Mouse (Mus musculus) neural tube, embryonic 13.5 days (tissue): ENCODE data around the gene Fam111a. TPM values are rescaled to one million over a fixed set of nuclear protein-coding genes. Genes with fewer than 3 reads are reported as not detected.
A peak's percentile ranks its signal among the peaks of the same experiment; 100 is the strongest.

Experiments used
- ATAC-seq: fragments of 200-750 bp; cut with Nextera tagmentation; 2 replicates; pipeline ENCODE4 v1.8.0; 2017; ENCODE audit warnings: low read depth, mild to moderate bottlenecking, moderate TSS enrichment, moderate library complexity
- H3K27ac ChIP-seq: fragments of 300-500 bp; sonication (generic); replicated peaks from 2 replicates; pipeline ENCODE4 v1.5.1; 2015; ENCODE audit warnings: moderate library complexity, mild to moderate bottlenecking, inconsistent platforms
- H3K27me3 ChIP-seq: fragments of 300-500 bp; sonication (generic); 2 replicates; pipeline ENCODE4 v1.6.1; 2015; ENCODE audit warnings: mild to moderate bottlenecking, inconsistent platforms
- H3K36me3 ChIP-seq: fragments of 300-500 bp; sonication (generic); 2 replicates; pipeline ENCODE4 v1.6.1; 2015; ENCODE audit warnings: mild to moderate bottlenecking, inconsistent platforms
- H3K4me1 ChIP-seq: fragments of 300-500 bp; sonication (generic); replicated peaks from 2 replicates; pipeline ENCODE4 v1.6.1; 2015; ENCODE audit warnings: inconsistent platforms
- H3K4me2 ChIP-seq: fragments of 300-500 bp; sonication (generic); 2 replicates; pipeline ENCODE4 v1.6.1; 2015; ENCODE audit warnings: inconsistent platforms, mild to moderate bottlenecking, moderate library complexity
- H3K4me3 ChIP-seq: fragments of 300-500 bp; sonication (generic); 2 replicates; pipeline ENCODE4 v1.5.1; 2015; ENCODE audit warnings: mild to moderate bottlenecking, inconsistent platforms
- H3K9ac ChIP-seq: fragments of 300-500 bp; sonication (generic); 2 replicates; pipeline ENCODE4 v1.6.1; 2015; ENCODE audit warnings: moderate library complexity, mild to moderate bottlenecking, inconsistent platforms
- H3K9me3 ChIP-seq: fragments of 300-500 bp; sonication (generic); 2 replicates; pipeline ENCODE4 v1.6.1; 2016; ENCODE audit warnings: inconsistent platforms
- WGBS: fragments of 180-500 bp; shearing (Covaris S2); methylation state at CpG from one replicate; pipeline ENCODE4 v1.1.7; 2015; 5-methylcytosine and 5-hydroxymethylcytosine counted together
- polyA plus RNA-seq: library from polyadenylated mRNA; unstranded; fragments of >200 nt; fragmentation: Nextera tagmentation; extraction: Ambion mirVana; gene quantifications from 2 replicates; pipeline ENCODE4 v1.2.1, GENCODE M21; 2015

The Fam111a gene
- polyA plus RNA-seq, 1 experiment from 2014 or later, result 8.0 TPM

GRCm38 (mm10) chr19:12518541-12518890 lies 27.0 kb upstream of the Fam111a start:
- H3K27me3 ChIP-seq, result no peaks in the 10 kb centered on the region
- no peaks in the 10 kb centered on the region for H3K9me3 ChIP-seq
- H3K4me2 ChIP-seq, result peak overlapping the region; percentile 70
- no peak overlapping the region for H3K27ac ChIP-seq
- H3K4me3 ChIP-seq, result peak overlapping the region; percentile 49
- H3K9ac ChIP-seq, result peak overlapping the region; percentile 81; the same call in 1 of the 2 replicates
- H3K36me3 ChIP-seq, result no peaks in the 10 kb centered on the region
- ATAC-seq, result no peak
- H3K4me1 ChIP-seq, result no peaks in the 10 kb centered on the region

GRCm38 (mm10) chr19:12523377-12523776 lies 22.2 kb upstream of the Fam111a start:
- Histone ChIP-seq H3K36me3 (no peaks in the 10 kb centered on the region), H3K4me2 (no peak overlapping the region), H3K9me3 (no peaks in the 10 kb centered on the region), H3K4me3 (no peak overlapping the region), H3K9ac (no peak overlapping the region), H3K27me3 (no peaks in the 10 kb centered on the region), H3K4me1 (no peaks in the 10 kb centered on the region), H3K27ac (no peak overlapping the region)
- 62% methylated on average over 4 of the region's 4 CpGs for WGBS
- no peak for ATAC-seq

GRCm38 (mm10) chr19:12537168-12537567 lies 8.4 kb upstream of the Fam111a start:
- Histone ChIP-seq H3K36me3 (no peaks in the 10 kb centered on the region), H3K27ac (no peak overlapping the region), H3K4me3 (no peak overlapping the region), H3K9ac (no peak overlapping the region), H3K9me3 (no peaks in the 10 kb centered on the region), H3K4me2 (no peak overlapping the region), H3K27me3 (no peaks in the 10 kb centered on the region), H3K4me1 (no peaks in the 10 kb centered on the region)
- ATAC-seq, result no peak

GRCm38 (mm10) chr19:12539975-12540374 lies 5.6 kb upstream of the Fam111a start:
- no peaks in the 10 kb centered on the region for H3K27me3 ChIP-seq
- no peak for ATAC-seq
- no peak overlapping the region for H3K4me2 ChIP-seq
- no peaks in the 10 kb centered on the region for H3K36me3 ChIP-seq
- 73% methylated on average over 1 of the region's 1 CpGs for WGBS
- no peak overlapping the region for H3K27ac ChIP-seq
- no peaks in the 10 kb centered on the region for H3K4me1 ChIP-seq
- H3K9ac ChIP-seq, result no peak overlapping the region
- H3K4me3 ChIP-seq, result no peak overlapping the region
- H3K9me3 ChIP-seq, result no peaks in the 10 kb centered on the region

GRCm38 (mm10) chr19:12540727-12541126 lies 4.8 kb upstream of the Fam111a start:
- WGBS, result 69% methylated on average over 3 of the region's 3 CpGs
- H3K27me3 ChIP-seq, result no peaks in the 10 kb centered on the region
- no peaks in the 10 kb centered on the region for H3K9me3 ChIP-seq
- H3K27ac ChIP-seq, result no peak overlapping the region
- no peak for ATAC-seq
- H3K4me2 ChIP-seq, result no peak overlapping the region
- no peak overlapping the region for H3K9ac ChIP-seq
- no peak overlapping the region for H3K4me3 ChIP-seq
- H3K36me3 ChIP-seq, result no peaks in the 10 kb centered on the region
- H3K4me1 ChIP-seq, result no peaks in the 10 kb centered on the region

GRCm38 (mm10) chr19:12541644-12542043 lies 3.9 kb upstream of the Fam111a start:
- no peaks in the 10 kb centered on the region for H3K36me3 ChIP-seq
- H3K27ac ChIP-seq, result no peak overlapping the region
- WGBS, result 28% methylated on average over 2 of the region's 2 CpGs
- ATAC-seq, result no peak
- no peak overlapping the region for H3K9ac ChIP-seq
- H3K27me3 ChIP-seq, result no peaks in the 10 kb centered on the region
- H3K4me3 ChIP-seq, result no peak overlapping the region
- no peaks in the 10 kb centered on the region for H3K4me1 ChIP-seq
- H3K4me2 ChIP-seq, result no peak overlapping the region
- no peaks in the 10 kb centered on the region for H3K9me3 ChIP-seq

GRCm38 (mm10) chr19:12549166-12549565 lies 3.6 kb downstream of the Fam111a start:
- Histone ChIP-seq H3K27me3 (no peaks in the 10 kb centered on the region), H3K27ac (no peak overlapping the region), H3K9me3 (no peaks in the 10 kb centered on the region), H3K4me2 (no peak overlapping the region), H3K36me3 (no peaks in the 10 kb centered on the region), H3K4me1 (no peaks in the 10 kb centered on the region), H3K4me3 (no peak overlapping the region), H3K9ac (no peak overlapping the region)
- WGBS, result 84% methylated on average over 5 of the region's 5 CpGs
- no peak for ATAC-seq

GRCm38 (mm10) chr19:12550005-12550942 lies 4.7 kb downstream of the Fam111a start:
- no peak for ATAC-seq
- H3K4me1 ChIP-seq, result no peaks in the 10 kb centered on the region
- no peak overlapping the region for H3K4me2 ChIP-seq
- no peaks in the 10 kb centered on the region for H3K27me3 ChIP-seq
- H3K36me3 ChIP-seq, result no peaks in the 10 kb centered on the region
- no peak overlapping the region for H3K4me3 ChIP-seq
- H3K27ac ChIP-seq, result no peak overlapping the region
- H3K9ac ChIP-seq, result no peak overlapping the region
- WGBS, result 50% methylated on average over 5 of the region's 5 CpGs
- no peaks in the 10 kb centered on the region for H3K9me3 ChIP-seq

GRCm38 (mm10) chr19:12556293-12556692 lies 10.8 kb downstream of the Fam111a start:
- Histone ChIP-seq H3K4me2 (no peak overlapping the region), H3K27ac (no peak overlapping the region), H3K9me3 (no peaks in the 10 kb centered on the region), H3K4me1 (no peaks in the 10 kb centered on the region), H3K27me3 (no peaks in the 10 kb centered on the region), H3K9ac (no peak overlapping the region), H3K4me3 (no peak overlapping the region), H3K36me3 (no peaks in the 10 kb centered on the region)
- no peak for ATAC-seq
- 94% methylated on average over 2 of the region's 2 CpGs for WGBS

GRCm38 (mm10) chr19:12558219-12558618 lies 12.7 kb downstream of the Fam111a start:
- H3K36me3 ChIP-seq, result no peaks in the 10 kb centered on the region
- H3K4me3 ChIP-seq, result no peak overlapping the region
- no peaks in the 10 kb centered on the region for H3K9me3 ChIP-seq
- 92% methylated on average over 4 of the region's 4 CpGs for WGBS
- H3K27ac ChIP-seq, result no peak overlapping the region
- no peak overlapping the region for H3K4me2 ChIP-seq
- no peaks in the 10 kb centered on the region for H3K4me1 ChIP-seq
- no peak for ATAC-seq
- H3K9ac ChIP-seq, result no peak overlapping the region
- no peaks in the 10 kb centered on the region for H3K27me3 ChIP-seq

GRCm38 (mm10) chr19:12564197-12564596 lies 18.7 kb downstream of the Fam111a start:
- no peak for ATAC-seq
- Histone ChIP-seq H3K27ac (no peak overlapping the region), H3K4me2 (no peak overlapping the region), H3K36me3 (no peaks in the 10 kb centered on the region), H3K4me3 (no peak overlapping the region), H3K4me1 (no peaks in the 10 kb centered on the region), H3K27me3 (no peaks in the 10 kb centered on the region), H3K9me3 (no peaks in the 10 kb centered on the region), H3K9ac (no peak overlapping the region)

- Histone ChIP-seq H3K36me3 (no peaks in the 10 kb centered on the region), H3K9ac (no peak overlapping the region), H3K4me3 (no peak overlapping the region), H3K4me1 (no peaks in the 10 kb centered on the region), H3K9me3 (no peaks in the 10 kb centered on the region), H3K27ac (no peak overlapping the region), H3K4me2 (no peak overlapping the region), H3K27me3 (no peaks in the 10 kb centered on the region)
- WGBS, result 74% methylated on average over 4 of the region's 4 CpGs
- ATAC-seq, result no peak
Observed at GRCm38 (mm10) chr19:12567011-12567410, 21.5 kb downstream of the Fam111a start.

- no peak overlapping the region for H3K4me2 ChIP-seq
- ATAC-seq, result no peak
- 74% methylated on average over 2 of the region's 2 CpGs for WGBS
Observed at GRCm38 (mm10) chr19:12570866-12571265, 25.3 kb downstream of the Fam111a start.

More at GRCm38 (mm10) chr19:12570866-12571265, 25.3 kb downstream of the Fam111a start:
- Histone ChIP-seq H3K36me3 (no peaks in the 10 kb centered on the region), H3K9me3 (no peaks in the 10 kb centered on the region), H3K4me1 (peaks cover 20% of the 10 kb centered on the region), H3K9ac (no peak overlapping the region), H3K27ac (no peak overlapping the region), H3K4me3 (no peak overlapping the region), H3K27me3 (no peaks in the 10 kb centered on the region)
